Mouse (Mus musculus) layer of hippocampus, adult 18-20 months (tissue): ENCODE data around the gene Zdhhc20. TPM values are rescaled to one million over a fixed set of nuclear protein-coding genes. Genes with fewer than 3 reads are reported as not detected.

Experiments
- DNase-seq, 2 experiments: peaks; one replicate each; pipeline ENCODE4 v3.0.0; 2022; ENCODE audit warnings: low spot score in 2 of 2
- microRNA-seq, 2 experiments: library from miRNA; unstranded; fragments of <30 nt; microRNA quantifications; one replicate each; pipeline ENCODE4 v1.2.0; 2021
- total RNA-seq, 2 experiments: library from RNA; stranded (reverse); gene quantifications; 2 replicates each; pipeline ENCODE4 v1.2.3; 2021

Zdhhc20 gene
- total RNA-seq, 2 experiments from 2014 or later, result 45.1 to 48.4 TPM

- no peak for DNase-seq
Measured at GRCm38 (mm10) chr14:57833526-57833925, 56.5 kb downstream of the Zdhhc20 start.

- no peak for DNase-seq
Measured at GRCm38 (mm10) chr14:57827284-57827683, 62.8 kb downstream of the Zdhhc20 start.

- peak; percentile 85 to 92 for DNase-seq
Measured at GRCm38 (mm10) chr14:57825788-57826751, 64.0 kb downstream of the Zdhhc20 start, which contains the start of the genes Ska3 and Mrpl57. TSS of gene Ska3 (minus strand) at chr14:57826185. TSS of gene Mrpl57 (plus strand) at chr14:57826234.

- no peak for DNase-seq
Measured at GRCm38 (mm10) chr14:57820839-57821238, 69.2 kb downstream of the Zdhhc20 start.

- DNase-seq, result no peak
Measured at GRCm38 (mm10) chr14:57811844-57812243, 78.2 kb downstream of the Zdhhc20 start.

- DNase-seq, result no peak
Measured at GRCm38 (mm10) chr14:57810886-57811285, 79.2 kb downstream of the Zdhhc20 start.

GRCm38 (mm10) chr14:57808558-57808957 lies 81.5 kb downstream of the Zdhhc20 start:
- DNase-seq, result no peak

GRCm38 (mm10) chr14:57803731-57804130 lies 86.3 kb downstream of the Zdhhc20 start:
- DNase-seq, result no peak

- DNase-seq, result peak; percentile 97 to 98
Measured at GRCm38 (mm10) chr14:57797991-57798931, 91.8 kb downstream of the Zdhhc20 start, which contains the start of gene Sap18. TSS of gene Sap18 (plus strand) at chr14:57798180.

- DNase-seq, result no peak
Measured at GRCm38 (mm10) chr14:57797551-57797950, 92.5 kb downstream of the Zdhhc20 start.

- DNase-seq, result no peak
Measured at GRCm38 (mm10) chr14:57791171-57791570, 98.9 kb downstream of the Zdhhc20 start.

- no peak for DNase-seq
Measured at GRCm38 (mm10) chr14:57789759-57790158, 100.3 kb downstream of the Zdhhc20 start.

GRCm38 (mm10) chr14:57789311-57789710 lies 100.8 kb downstream of the Zdhhc20 start:
- no peak for DNase-seq

- no peak for DNase-seq
Measured at GRCm38 (mm10) chr14:57787406-57787805, 102.7 kb downstream of the Zdhhc20 start.

Small RNA genes lying within 50 kb of the gene (microRNA-seq; reads per million reads assigned to microRNA genes)
- 1.2 to 1.7 reads per million in 2 experiments for gene Mir3077

Other genes with a start within 250 kb of the Zdhhc20 start
- 10 to 100 TPM; 12.2 to 13.1 TPM for gene Xpo4, start 224.8 kb downstream of the Zdhhc20 start, total RNA-seq
- 1 to 10 TPM in 1 of 2 experiments, under 1 TPM in 1; 0.30 to 2.5 TPM for gene Gm49361, start 144.2 kb downstream of the Zdhhc20 start, total RNA-seq
- gene Lats2, start 131.9 kb downstream of the Zdhhc20 start, total RNA-seq, result 10 to 100 TPM; 52.7 to 54.4 TPM
- gene Sap18, start 92.1 kb downstream of the Zdhhc20 start, total RNA-seq, result 10 to 100 TPM; 44.9 to 58.8 TPM
- gene Ska3, start 64.1 kb downstream of the Zdhhc20 start, total RNA-seq, result under 1 TPM; 0.32 to 0.58 TPM
- 10 to 100 TPM; 64.5 to 72.0 TPM for gene Mrpl57, start 64.0 kb downstream of the Zdhhc20 start, total RNA-seq
- gene Micu2, start 109.0 kb upstream of the Zdhhc20 start, total RNA-seq, result 10 to 100 TPM; 23.5 to 23.8 TPM
- 10 to 100 TPM; 17.2 to 18.4 TPM for gene Fgf9, start 180.3 kb upstream of the Zdhhc20 start, total RNA-seq